Mouse (Mus musculus) gastrocnemius, adult 2 months (tissue): ENCODE results near the gene Myt1l. TPM values are rescaled to one million over a fixed set of nuclear protein-coding genes. Genes with fewer than 3 reads are reported as not detected.
A peak's percentile ranks its signal among the peaks of the same experiment; 100 is the strongest.

Source experiments
- DNase-seq: peaks from one replicate; pipeline ENCODE4 v3.0.0; 2022
- H3K27ac ChIP-seq: fragments of 200-600 bp; 2 replicates; pipeline ENCODE4 v1.8.1; 2022; ENCODE audit warnings: mild to moderate bottlenecking
- H3K4me3 ChIP-seq: fragments of 200-600 bp; 2 replicates; pipeline ENCODE4 v1.8.1; 2022; ENCODE audit warnings: mild to moderate bottlenecking, moderate library complexity
- CTCF ChIP-seq: fragments of 200-600 bp; IDR thresholded peaks from 2 replicates; pipeline ENCODE4 v1.8.1; 2022; ENCODE audit warnings: antibody characterized with exemption, mild to moderate bottlenecking, moderate library complexity
- intact Hi-C: fragments of 180-260 bp; cut with DNase I; formaldehyde crosslinking; loops from one replicate; pipeline ENCODE4 v1.15.1; 2025
- total RNA-seq, 2 experiments: library from RNA; stranded (reverse); gene quantifications; 2 replicates each; pipeline ENCODE4 v1.2.3; 2021

Gene Myt1l
- total RNA-seq, 2 experiments from 2014 or later = not detected

- DNase-seq = no peak
- no peak overlapping the region for H3K4me3 ChIP-seq
- no peak for TF ChIP-seq CTCF
- no peak overlapping the region for H3K27ac ChIP-seq
- intact Hi-C loops = no loop called here
Observed at GRCm38 (mm10) chr12:29778901-29779300, 250.7 kb downstream of the Myt1l start.

GRCm38 (mm10) chr12:29789319-29790050 lies 261.3 kb downstream of the Myt1l start:
- no peak overlapping the region for H3K27ac ChIP-seq
- H3K4me3 ChIP-seq = no peak overlapping the region
- TF ChIP-seq CTCF = no peak
- intact Hi-C loops = no loop called here
- DNase-seq = no peak

- intact Hi-C loops = no loop called here
- no peak for TF ChIP-seq CTCF
- H3K4me3 ChIP-seq = no peak overlapping the region
- no peak overlapping the region for H3K27ac ChIP-seq
- no peak for DNase-seq
Observed at GRCm38 (mm10) chr12:29790051-29790386, 261.8 kb downstream of the Myt1l start.

- no peak for TF ChIP-seq CTCF
- intact Hi-C loops = no loop called here
- no peak for DNase-seq
- no peak overlapping the region for H3K4me3 ChIP-seq
- no peak overlapping the region for H3K27ac ChIP-seq
Observed at GRCm38 (mm10) chr12:29792998-29793397, 264.8 kb downstream of the Myt1l start.

GRCm38 (mm10) chr12:29795107-29795673 lies 267.0 kb downstream of the Myt1l start:
- intact Hi-C loops = loop anchor here (5.0 kb wide), 1 partner anchor 37 kb away; no protein-coding TSS in a partner anchor
- DNase-seq = no peak
- Histone ChIP-seq H3K4me3 (no peak overlapping the region), H3K27ac (no peak overlapping the region)
- TF ChIP-seq CTCF = peak; percentile 35; the same call in 1 of the 2 replicates

GRCm38 (mm10) chr12:29798595-29799391 lies 270.6 kb downstream of the Myt1l start:
- intact Hi-C loops = loop anchor here (5.0 kb wide), 1 partner anchor 34 kb away; no protein-coding TSS in a partner anchor
- Histone ChIP-seq H3K4me3 (no peak overlapping the region), H3K27ac (no peak overlapping the region)
- TF ChIP-seq CTCF = no peak
- DNase-seq = no peak

- H3K4me3 ChIP-seq = no peak overlapping the region
- intact Hi-C loops = no loop called here
- DNase-seq = no peak
- no peak for TF ChIP-seq CTCF
- H3K27ac ChIP-seq = no peak overlapping the region
Observed at GRCm38 (mm10) chr12:29806415-29806814, 278.2 kb downstream of the Myt1l start.

- intact Hi-C loops = no loop called here
- no peak for TF ChIP-seq CTCF
- DNase-seq = no peak
- Histone ChIP-seq H3K4me3 (no peak overlapping the region), H3K27ac (no peak overlapping the region)
Observed at GRCm38 (mm10) chr12:29809569-29810185, 281.5 kb downstream of the Myt1l start.

- TF ChIP-seq CTCF = no peak
- DNase-seq = no peak
- H3K27ac ChIP-seq = no peak overlapping the region
- no peak overlapping the region for H3K4me3 ChIP-seq
- intact Hi-C loops = no loop called here
Observed at GRCm38 (mm10) chr12:29815466-29815865, 287.3 kb downstream of the Myt1l start.

GRCm38 (mm10) chr12:29816130-29816529 lies 287.9 kb downstream of the Myt1l start:
- DNase-seq = no peak
- H3K4me3 ChIP-seq = no peak overlapping the region
- TF ChIP-seq CTCF = no peak
- intact Hi-C loops = no loop called here
- peak overlapping the region; percentile 83 for H3K27ac ChIP-seq

GRCm38 (mm10) chr12:29816761-29817160 lies 288.6 kb downstream of the Myt1l start:
- no peak overlapping the region for H3K4me3 ChIP-seq
- H3K27ac ChIP-seq = peak overlapping the region; percentile 83
- TF ChIP-seq CTCF = no peak
- DNase-seq = peak; percentile 87
- intact Hi-C loops = no loop called here

- intact Hi-C loops = no loop called here
- H3K4me3 ChIP-seq = no peak overlapping the region
- H3K27ac ChIP-seq = no peak overlapping the region
- TF ChIP-seq CTCF = no peak
- DNase-seq = no peak
Observed at GRCm38 (mm10) chr12:29822216-29822615, 294.0 kb downstream of the Myt1l start.
